ENCODE assay signal across 9 mouse cellular contexts in the genomic region with DNA sequence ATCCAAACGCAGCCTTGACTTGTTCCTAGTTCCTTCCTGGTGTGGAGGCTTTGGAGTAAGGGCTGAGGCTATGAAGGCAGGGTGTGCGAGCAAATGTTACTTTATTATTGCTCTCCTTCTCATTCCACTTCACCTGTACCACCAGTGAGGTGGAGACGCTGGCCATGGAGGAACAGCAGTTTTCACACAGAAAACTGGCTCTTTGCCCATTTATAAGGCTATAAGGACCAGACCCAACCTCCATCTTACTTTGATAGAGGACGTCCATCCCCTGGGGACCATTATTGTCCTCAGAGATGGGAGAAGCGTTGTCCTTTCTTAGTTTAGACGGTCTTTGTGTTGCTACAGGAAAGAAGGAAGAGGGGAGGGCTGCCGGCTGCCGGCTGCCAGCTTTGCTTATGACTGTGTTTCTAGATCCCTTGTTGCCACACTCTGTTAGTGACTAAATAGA.
DNase-seq lines count a peak whose midpoint lies in the region; ATAC-seq and TF ChIP-seq lines count a peak whose summit lies in the region.
"Had no signal": no experiment of that assay in that cellular context is flagged by ENCODE, and none has a peak within 500 bp of the region (broad histone marks: within the 10 kb centered on the region; RNA-seq: fewer than 3 reads in every experiment).

No protein-coding gene starts in this region.

- intact Hi-C loops in heart, postnatal 10 days (cut with DNase I) = no loop called here

- H3K4me1 ChIP-seq in heart, embryonic 14.5 days (ENCODE audit: control insufficient read depth in 2 of 2, insufficient read depth in 2 of 2, low read length in 2 of 2) = peaks cover 7 to 27% of the 10 kb centered on the region in 2 experiments
- peaks cover 7% of the 10 kb centered on the region; the same call in 1 of the 2 replicates for H3K4me1 ChIP-seq in heart, postnatal 0 days (ENCODE audit: control insufficient read depth, insufficient read depth)
- peaks cover 9% of the 10 kb centered on the region for H3K4me1 ChIP-seq in liver, embryonic 16.5 days (ENCODE audit: control insufficient read depth, low read depth, low read length)

- peak overlapping the region; percentile 48 for H3K4me2 ChIP-seq in heart, embryonic 14.5 days (ENCODE audit: low read length)
- H3K4me2 ChIP-seq in heart, postnatal 0 days (ENCODE audit: low read depth, low read length) = peak overlapping the region; percentile 58
- H3K4me2 ChIP-seq in liver, embryonic 16.5 days (ENCODE audit: low read depth, low read length) = 0 out of 2 replicates have a peak overlapping the region, but pooled peaks have one; percentile 4

- WGBS in heart, embryonic 14.5 days = 55% methylated on average over 8 of the region's 8 CpGs
- whole genome bisulfite sequencing in heart, postnatal 0 days = 59% methylated on average over 8 of the region's 8 CpGs
- WGBS in liver, embryonic 16.5 days (ENCODE audit: insufficient replicate concordance) = 49% methylated on average over 8 of the region's 8 CpGs

- no peaks in the 10 kb centered on the region for H3K27me3 ChIP-seq in heart, embryonic 14.5 days (ENCODE audit: control insufficient read depth, insufficient read depth, low read length)
- H3K27me3 ChIP-seq in heart, postnatal 0 days (ENCODE audit: control insufficient read depth, insufficient read depth, low read length) = no peaks in the 10 kb centered on the region
- peaks cover 7% of the 10 kb centered on the region for H3K27me3 ChIP-seq in liver, embryonic 16.5 days (ENCODE audit: control insufficient read depth, insufficient read depth, low read depth, low read length)

- peak overlapping the region; percentile 16 to 32 for H3K4me3 ChIP-seq in heart, embryonic 14.5 days (ENCODE audit: control insufficient read depth in 1 of 2, insufficient read depth in 1 of 2, low read depth in 1 of 2, low read length in 2 of 2)
- peak overlapping the region; percentile 32 for H3K4me3 ChIP-seq in heart, postnatal 0 days (ENCODE audit: low read depth, low read length)
- H3K4me3 ChIP-seq in liver, embryonic 16.5 days (ENCODE audit: low read depth, low read length) = peak overlapping the region; percentile 2; the same call in 1 of the 2 replicates

- no peak for TF ChIP-seq CTCF in heart, postnatal 0 days (IDR thresholded peaks at IDR 0.05; ENCODE audit: low read depth)

- DNase-seq in heart, postnatal 10 days = no peak
- DNase-seq in CD4-positive helper T cell, adult 2 months (ENCODE audit: low read depth, low spot score) = peak; percentile 67
- no peak for DNase-seq in heart, postnatal 0 days (ENCODE audit: low spot score)
- DNase-seq in layer of hippocampus, postnatal 10 days (ENCODE audit: low spot score in 2 of 2) = no peak
- no peak for DNase-seq in gastrocnemius, adult 18-20 months (ENCODE audit: low spot score)
- no peak for DNase-seq in MN1 (ENCODE audit: low spot score)

- peak overlapping the region; percentile 52 for H3K9ac ChIP-seq in heart, embryonic 14.5 days (ENCODE audit: low read length)
- H3K9ac ChIP-seq in heart, postnatal 0 days (replicated peaks; ENCODE audit: low read depth, low read length) = no peak overlapping the region; the same call in 1 of the 2 replicates
- no peak overlapping the region for H3K9ac ChIP-seq in liver, embryonic 16.5 days (ENCODE audit: low read depth, low read length)

- no peak for TF ChIP-seq EP300 in heart, postnatal 0 days (IDR thresholded peaks at IDR 0.05; ENCODE audit: low read depth)

- no peaks in the 10 kb centered on the region for H3K9me3 ChIP-seq in heart, embryonic 14.5 days (ENCODE audit: control insufficient read depth, low read length)
- H3K9me3 ChIP-seq in heart, postnatal 0 days (replicated peaks; ENCODE audit: control insufficient read depth, low read length) = no peaks in the 10 kb centered on the region
- no peaks in the 10 kb centered on the region for H3K9me3 ChIP-seq in liver, embryonic 16.5 days (replicated peaks; ENCODE audit: control insufficient read depth, low read length)

- no peak for ATAC-seq in heart, embryonic 14.5 days (ENCODE audit: insufficient number of reproducible peaks, insufficient read depth, low FRiP score, low read depth)
- ATAC-seq in heart, postnatal 0 days (ENCODE audit: insufficient read depth, low read depth) = no peak
- ATAC-seq in liver, embryonic 16.5 days (ENCODE audit: low read depth) = no peak

- H3K27ac ChIP-seq in heart, embryonic 14.5 days (replicated peaks in 1 of 2; ENCODE audit: control insufficient read depth in 1 of 2, insufficient read depth in 1 of 2, low read depth in 2 of 2, low read length in 2 of 2) = peak overlapping the region in 1 of 2 experiments; percentile 3; a peak in 2 of 4 replicates
- H3K27ac ChIP-seq in heart, postnatal 0 days (ENCODE audit: low read depth) = peak overlapping the region; percentile 56
- H3K27ac ChIP-seq in liver, embryonic 16.5 days (ENCODE audit: low read length) = no peak overlapping the region

- H3K36me3 ChIP-seq in heart, embryonic 14.5 days (ENCODE audit: control insufficient read depth, insufficient read depth, low read length) = no peaks in the 10 kb centered on the region
- H3K36me3 ChIP-seq in heart, postnatal 0 days (replicated peaks; ENCODE audit: control insufficient read depth, insufficient read depth, low read length) = no peaks in the 10 kb centered on the region; the same call in 1 of the 2 replicates
- H3K36me3 ChIP-seq in liver, embryonic 16.5 days (ENCODE audit: control insufficient read depth, insufficient read depth) = no peaks in the 10 kb centered on the region
- H3K36me3 ChIP-seq: G1E had no signal

Comparison
In these comparisons a context has a peak if more than half of its experiments do, and no peak if none do; other contexts are left out.
1. H3K4me2 ChIP-seq: peak in every context shown above with its lines; median percentile 58 in heart, postnatal 0 days; 48 in heart, embryonic 14.5 days; 4 in liver, embryonic 16.5 days.